Mouse (Mus musculus) stomach, embryonic 15.5 days (tissue): ENCODE measurements around the gene Kif24. TPM values are rescaled to one million over a fixed set of nuclear protein-coding genes. Genes with fewer than 3 reads are reported as not detected.

Source experiments
- ATAC-seq: fragments of 200-750 bp; cut with Nextera tagmentation; 2 replicates; pipeline ENCODE4 v1.8.0; 2017; ENCODE audit warnings: low read depth, moderate number of reproducible peaks, moderate TSS enrichment; ENCODE audit not compliant: insufficient read depth, low FRiP score
- H3K27ac ChIP-seq: fragments of 300-500 bp; sonication (generic); 2 replicates; pipeline ENCODE4 v1.5.1; 2015; ENCODE audit warnings: mild to moderate bottlenecking, inconsistent platforms
- H3K27me3 ChIP-seq: fragments of 300-500 bp; sonication (generic); replicated peaks from 2 replicates; pipeline ENCODE4 v1.6.1; 2015; ENCODE audit warnings: inconsistent platforms
- H3K36me3 ChIP-seq: fragments of 300-500 bp; sonication (generic); 2 replicates; pipeline ENCODE4 v1.6.1; 2015; ENCODE audit warnings: inconsistent platforms
- H3K4me1 ChIP-seq: fragments of 300-500 bp; sonication (generic); 2 replicates; pipeline ENCODE4 v1.6.1; 2015; ENCODE audit warnings: inconsistent platforms
- H3K4me2 ChIP-seq: fragments of 300-500 bp; sonication (generic); 2 replicates; pipeline ENCODE4 v1.6.1; 2015; ENCODE audit warnings: mild to moderate bottlenecking, inconsistent platforms
- H3K4me3 ChIP-seq: fragments of 300-500 bp; sonication (generic); replicated peaks from 2 replicates; pipeline ENCODE4 v1.5.1; 2015; ENCODE audit warnings: inconsistent platforms
- H3K9ac ChIP-seq: fragments of 300-500 bp; sonication (generic); 2 replicates; pipeline ENCODE4 v1.6.1; 2015; ENCODE audit warnings: inconsistent platforms
- H3K9me3 ChIP-seq: fragments of 300-500 bp; sonication (generic); 2 replicates; pipeline ENCODE4 v1.6.1; 2016; ENCODE audit warnings: inconsistent platforms
- WGBS: fragments of 180-500 bp; shearing (Covaris S2); methylation state at CpG from one replicate; pipeline ENCODE4 v1.1.7; 2015; 5-methylcytosine and 5-hydroxymethylcytosine counted together
- polyA plus RNA-seq: library from polyadenylated mRNA; unstranded; fragments of >200 nt; fragmentation: Nextera tagmentation; extraction: Ambion mirVana; gene quantifications from 2 replicates; pipeline ENCODE4 v1.2.1, GENCODE M21; 2015

Kif24 gene
- polyA plus RNA-seq, 1 experiment from 2014 or later: 6.1 TPM

GRCm38 (mm10) chr4:41500787-41501186 is 36.1 kb upstream of the Kif24 start:
- H3K9ac ChIP-seq: no peak overlapping the region
- H3K27ac ChIP-seq: no peak overlapping the region
- no peak overlapping the region for H3K4me2 ChIP-seq
- H3K4me1 ChIP-seq: peaks cover 28% of the 10 kb centered on the region
- H3K36me3 ChIP-seq: no peaks in the 10 kb centered on the region
- no peak overlapping the region for H3K4me3 ChIP-seq
- WGBS: 79% methylated on average over 4 of the region's 4 CpGs
- no peaks in the 10 kb centered on the region for H3K9me3 ChIP-seq
- H3K27me3 ChIP-seq: peaks cover 48% of the 10 kb centered on the region
- no peak for ATAC-seq

- no peak for ATAC-seq
- Histone ChIP-seq H3K27ac (no peak overlapping the region), H3K9ac (no peak overlapping the region), H3K36me3 (no peaks in the 10 kb centered on the region), H3K9me3 (no peaks in the 10 kb centered on the region), H3K27me3 (peaks cover 48% of the 10 kb centered on the region), H3K4me2 (no peak overlapping the region), H3K4me3 (no peak overlapping the region), H3K4me1 (peaks cover 28% of the 10 kb centered on the region)
- WGBS: 68% methylated on average over 8 of the region's 8 CpGs
These were observed 34.9 kb upstream of the Kif24 start for GRCm38 (mm10) chr4:41499619-41500018.

- Histone ChIP-seq H3K4me3 (peak overlapping the region; percentile 29), H3K9me3 (no peaks in the 10 kb centered on the region), H3K27ac (no peak overlapping the region), H3K9ac (no peak overlapping the region), H3K4me1 (peaks cover 28% of the 10 kb centered on the region), H3K4me2 (peak overlapping the region; percentile 59), H3K36me3 (no peaks in the 10 kb centered on the region), H3K27me3 (peaks cover 48% of the 10 kb centered on the region)
- WGBS: 17% methylated on average over 43 of the region's 43 CpGs
- no peak for ATAC-seq
These were observed 34.3 kb upstream of the Kif24 start for GRCm38 (mm10) chr4:41498921-41499391.

- no peaks in the 10 kb centered on the region for H3K9me3 ChIP-seq
- H3K4me1 ChIP-seq: peaks cover 28% of the 10 kb centered on the region
- H3K36me3 ChIP-seq: no peaks in the 10 kb centered on the region
- no peak overlapping the region for H3K27ac ChIP-seq
- H3K4me3 ChIP-seq: peak overlapping the region; percentile 29
- H3K27me3 ChIP-seq: peaks cover 48% of the 10 kb centered on the region
- WGBS: 13% methylated on average over 72 of the region's 72 CpGs
- H3K9ac ChIP-seq: peak overlapping the region; percentile 6; the same call in 1 of the 2 replicates
- ATAC-seq: no peak
- H3K4me2 ChIP-seq: peak overlapping the region; percentile 59
These were observed 33.5 kb upstream of the Kif24 start for GRCm38 (mm10) chr4:41497995-41498845.

GRCm38 (mm10) chr4:41497579-41497978 is 32.9 kb upstream of the Kif24 start:
- 9% methylated on average over 34 of the region's 34 CpGs for WGBS
- no peaks in the 10 kb centered on the region for H3K9me3 ChIP-seq
- no peak overlapping the region for H3K27ac ChIP-seq
- no peak for ATAC-seq
- H3K4me2 ChIP-seq: peak overlapping the region; percentile 59
- peak overlapping the region; percentile 6; the same call in 1 of the 2 replicates for H3K9ac ChIP-seq
- peak overlapping the region; percentile 29 for H3K4me3 ChIP-seq
- no peaks in the 10 kb centered on the region for H3K36me3 ChIP-seq
- H3K4me1 ChIP-seq: peaks cover 27% of the 10 kb centered on the region
- peaks cover 48% of the 10 kb centered on the region for H3K27me3 ChIP-seq

GRCm38 (mm10) chr4:41497046-41497445 is 32.4 kb upstream of the Kif24 start:
- WGBS: 62% methylated on average over 5 of the region's 5 CpGs
- no peak for ATAC-seq

GRCm38 (mm10) chr4:41495850-41496249 is 31.2 kb upstream of the Kif24 start:
- H3K9me3 ChIP-seq: no peaks in the 10 kb centered on the region
- H3K27me3 ChIP-seq: peaks cover 43% of the 10 kb centered on the region
- H3K4me1 ChIP-seq: peaks cover 19% of the 10 kb centered on the region
- no peak overlapping the region for H3K4me3 ChIP-seq
- no peaks in the 10 kb centered on the region for H3K36me3 ChIP-seq
- no peak overlapping the region for H3K27ac ChIP-seq
- H3K9ac ChIP-seq: no peak overlapping the region
- no peak overlapping the region for H3K4me2 ChIP-seq
- WGBS: 87% methylated on average over 11 of the region's 11 CpGs
- no peak for ATAC-seq

More at GRCm38 (mm10) chr4:41497046-41497445, 32.4 kb upstream of the Kif24 start:
- Histone ChIP-seq H3K4me3 (0 out of 2 replicates have a peak overlapping the region, but pooled peaks have one; percentile 29), H3K27me3 (peaks cover 48% of the 10 kb centered on the region), H3K9me3 (no peaks in the 10 kb centered on the region), H3K9ac (no peak overlapping the region), H3K4me2 (no peak overlapping the region), H3K36me3 (no peaks in the 10 kb centered on the region), H3K27ac (no peak overlapping the region), H3K4me1 (peaks cover 22% of the 10 kb centered on the region)

GRCm38 (mm10) chr4:41495076-41495475 is 30.4 kb upstream of the Kif24 start:
- H3K27ac ChIP-seq: no peak overlapping the region
- H3K36me3 ChIP-seq: no peaks in the 10 kb centered on the region
- no peak overlapping the region for H3K4me3 ChIP-seq
- H3K27me3 ChIP-seq: peaks cover 35% of the 10 kb centered on the region
- peaks cover 19% of the 10 kb centered on the region for H3K4me1 ChIP-seq
- H3K4me2 ChIP-seq: no peak overlapping the region
- 85% methylated on average over 3 of the region's 4 CpGs for WGBS
- no peaks in the 10 kb centered on the region for H3K9me3 ChIP-seq
- no peak overlapping the region for H3K9ac ChIP-seq
- ATAC-seq: no peak

GRCm38 (mm10) chr4:41494378-41494777 is 29.7 kb upstream of the Kif24 start:
- no peaks in the 10 kb centered on the region for H3K9me3 ChIP-seq
- 36% methylated on average over 3 of the region's 3 CpGs for WGBS
- H3K9ac ChIP-seq: no peak overlapping the region
- H3K36me3 ChIP-seq: no peaks in the 10 kb centered on the region
- H3K4me2 ChIP-seq: no peak overlapping the region
- ATAC-seq: no peak
- H3K27ac ChIP-seq: no peak overlapping the region
- peaks cover 19% of the 10 kb centered on the region for H3K4me1 ChIP-seq
- no peak overlapping the region for H3K4me3 ChIP-seq
- peaks cover 28% of the 10 kb centered on the region for H3K27me3 ChIP-seq

- Histone ChIP-seq H3K4me3 (no peak overlapping the region), H3K4me2 (no peak overlapping the region), H3K27ac (no peak overlapping the region; the same call in 1 of the 2 replicates), H3K36me3 (no peaks in the 10 kb centered on the region), H3K4me1 (peaks cover 12% of the 10 kb centered on the region), H3K9me3 (no peaks in the 10 kb centered on the region), H3K9ac (no peak overlapping the region), H3K27me3 (peaks cover 20% of the 10 kb centered on the region)
- ATAC-seq: peak; percentile 53; the same call in 1 of the 2 replicates
- 55% methylated on average over 3 of the region's 3 CpGs for WGBS
These were observed 28.9 kb upstream of the Kif24 start for GRCm38 (mm10) chr4:41493464-41494116.

GRCm38 (mm10) chr4:41492951-41493350 is 28.3 kb upstream of the Kif24 start:
- Histone ChIP-seq H3K4me1 (peaks cover 6% of the 10 kb centered on the region), H3K9me3 (no peaks in the 10 kb centered on the region), H3K9ac (no peak overlapping the region), H3K36me3 (no peaks in the 10 kb centered on the region), H3K27ac (no peak overlapping the region; the same call in 1 of the 2 replicates), H3K4me2 (no peak overlapping the region), H3K4me3 (no peak overlapping the region), H3K27me3 (peaks cover 14% of the 10 kb centered on the region)
- no peak for ATAC-seq
- 77% methylated on average over 7 of the region's 7 CpGs for WGBS

- H3K27me3 ChIP-seq: no peaks in the 10 kb centered on the region
- ATAC-seq: peak; percentile 61
- peaks cover 7% of the 10 kb centered on the region; the same call in 1 of the 2 replicates for H3K4me1 ChIP-seq
- no peak overlapping the region for H3K9ac ChIP-seq
- no peak overlapping the region for H3K4me2 ChIP-seq
- 30% methylated on average over 6 of the region's 6 CpGs for WGBS
- no peaks in the 10 kb centered on the region for H3K36me3 ChIP-seq
- H3K4me3 ChIP-seq: no peak overlapping the region
- peak overlapping the region; percentile 70 for H3K27ac ChIP-seq
- H3K9me3 ChIP-seq: no peaks in the 10 kb centered on the region
These were observed 16.9 kb upstream of the Kif24 start for GRCm38 (mm10) chr4:41481601-41482017.
